Mouse (Mus musculus) stomach, embryonic 14.5 days (tissue): Measurements from ENCODE around the gene Nkx2-3. TPM values are rescaled to one million over a fixed set of nuclear protein-coding genes. Genes with fewer than 3 reads are reported as not detected.

Source experiments
- ATAC-seq: fragments of 200-750 bp; cut with Nextera tagmentation; 2 replicates; pipeline ENCODE4 v1.8.0; 2017; ENCODE audit warnings: low read depth, moderate TSS enrichment; ENCODE audit not compliant: insufficient number of reproducible peaks, insufficient read depth, low FRiP score
- H3K27ac ChIP-seq: fragments of 300-500 bp; sonication (generic); 2 replicates; pipeline ENCODE4 v1.5.1; 2014; ENCODE audit warnings: mild to moderate bottlenecking, low read length, moderate library complexity, mixed read lengths
- H3K27me3 ChIP-seq: fragments of 300-500 bp; sonication (generic); 2 replicates; pipeline ENCODE4 v1.6.1; 2014; ENCODE audit warnings: low read length, control low read depth, mixed read lengths; ENCODE audit not compliant: control insufficient read depth, insufficient read depth
- H3K36me3 ChIP-seq: fragments of 300-500 bp; sonication (generic); 2 replicates; pipeline ENCODE4 v1.6.1; 2014; ENCODE audit warnings: mild to moderate bottlenecking, control low read depth, low read length, moderate library complexity, mixed read lengths; ENCODE audit not compliant: control insufficient read depth, insufficient read depth
- H3K4me1 ChIP-seq: fragments of 300-500 bp; sonication (generic); 2 replicates; pipeline ENCODE4 v1.6.1; 2014; ENCODE audit warnings: low read length, control low read depth, mixed read lengths; ENCODE audit not compliant: control insufficient read depth, insufficient read depth
- H3K4me2 ChIP-seq: fragments of 300-500 bp; sonication (generic); replicated peaks from 2 replicates; pipeline ENCODE4 v1.6.1; 2014; ENCODE audit warnings: low read depth, low read length, control low read depth
- H3K4me3 ChIP-seq: fragments of 300-500 bp; sonication (generic); 2 replicates; pipeline ENCODE4 v1.5.1; 2014; ENCODE audit warnings: low read depth, low read length, control low read depth
- H3K9ac ChIP-seq: fragments of 300-500 bp; sonication (generic); replicated peaks from 2 replicates; pipeline ENCODE4 v1.6.1; 2014; ENCODE audit warnings: low read depth, mild to moderate bottlenecking, control low read depth, low read length, moderate library complexity, mixed read lengths
- H3K9me3 ChIP-seq: fragments of 300-500 bp; sonication (generic); 2 replicates; pipeline ENCODE4 v1.6.1; 2016; ENCODE audit warnings: low read depth, low read length, control low read depth; ENCODE audit not compliant: control insufficient read depth
- WGBS: fragments of 180-500 bp; shearing (Covaris S2); extraction: QIAGEN DNeasy Blood & Tissue Kit; methylation state at CpG from one replicate; pipeline ENCODE4 v1.1.7; 2014; 5-methylcytosine and 5-hydroxymethylcytosine counted together
- polyA plus RNA-seq: library from polyadenylated mRNA; unstranded; fragments of >200 nt; fragmentation: Nextera tagmentation; extraction: Ambion mirVana; gene quantifications from 2 replicates; pipeline ENCODE4 v1.2.1, GENCODE M21; 2014

Nkx2-3 gene
- polyA plus RNA-seq, 1 experiment from 2014 or later: 5.5 TPM

- Histone ChIP-seq H3K9me3 (no peaks in the 10 kb centered on the region), H3K27me3 (peaks cover 65% of the 10 kb centered on the region), H3K9ac (no peak overlapping the region), H3K4me1 (peaks cover 3% of the 10 kb centered on the region; the same call in 1 of the 2 replicates), H3K4me2 (peak overlapping the region; percentile 22; the same call in 1 of the 2 replicates), H3K4me3 (peak overlapping the region; percentile 3; the same call in 1 of the 2 replicates), H3K36me3 (no peaks in the 10 kb centered on the region), H3K27ac (no peak overlapping the region)
- ATAC-seq: no peak
- WGBS: 4% methylated on average over 25 of the region's 25 CpGs
Measured at GRCm38 (mm10) chr19:43609458-43610330, 2.4 kb upstream of the Nkx2-3 start.

- Histone ChIP-seq H3K9me3 (no peaks in the 10 kb centered on the region), H3K9ac (no peak overlapping the region), H3K4me2 (peak overlapping the region; percentile 22; the same call in 1 of the 2 replicates), H3K27ac (no peak overlapping the region), H3K4me1 (peaks cover 6% of the 10 kb centered on the region; the same call in 1 of the 2 replicates), H3K4me3 (peak overlapping the region; percentile 3; the same call in 1 of the 2 replicates), H3K27me3 (peaks cover 62% of the 10 kb centered on the region), H3K36me3 (no peaks in the 10 kb centered on the region)
- WGBS: 3% methylated on average over 32 of the region's 32 CpGs
- no peak for ATAC-seq
Measured at GRCm38 (mm10) chr19:43610341-43610848, 1.7 kb upstream of the Nkx2-3 start.

- H3K36me3 ChIP-seq: no peaks in the 10 kb centered on the region
- H3K4me2 ChIP-seq: peak overlapping the region; percentile 25
Measured at GRCm38 (mm10) chr19:43611110-43611509, 1.0 kb upstream of the Nkx2-3 start.

GRCm38 (mm10) chr19:43611561-43611960, 564 bp upstream of the Nkx2-3 start:
- no peak for ATAC-seq
- no peaks in the 10 kb centered on the region for H3K36me3 ChIP-seq
- H3K9me3 ChIP-seq: no peaks in the 10 kb centered on the region
- H3K4me3 ChIP-seq: peak overlapping the region; percentile 34; the same call in 1 of the 2 replicates
- H3K4me1 ChIP-seq: peaks cover 10% of the 10 kb centered on the region
- H3K9ac ChIP-seq: no peak overlapping the region
- 13% methylated on average over 12 of the region's 12 CpGs for WGBS
- no peak overlapping the region; the same call in 1 of the 2 replicates for H3K27ac ChIP-seq
- peak overlapping the region; percentile 25; the same call in 1 of the 2 replicates for H3K4me2 ChIP-seq
- H3K27me3 ChIP-seq: peaks cover 62% of the 10 kb centered on the region

More at GRCm38 (mm10) chr19:43611110-43611509, 1.0 kb upstream of the Nkx2-3 start:
- ATAC-seq: no peak
- Histone ChIP-seq H3K4me3 (peak overlapping the region; percentile 34; the same call in 1 of the 2 replicates), H3K4me1 (peaks cover 8% of the 10 kb centered on the region), H3K9ac (no peak overlapping the region), H3K9me3 (no peaks in the 10 kb centered on the region), H3K27ac (no peak overlapping the region), H3K27me3 (peaks cover 58% of the 10 kb centered on the region)
- 16% methylated on average over 8 of the region's 8 CpGs for WGBS

GRCm38 (mm10) chr19:43612501-43612971, 411 bp downstream of the Nkx2-3 start:
- H3K4me3 ChIP-seq: peak overlapping the region; percentile 34
- H3K27me3 ChIP-seq: peaks cover 63% of the 10 kb centered on the region
- H3K27ac ChIP-seq: no peak overlapping the region
- under 1% methylated on average over 23 of the region's 23 CpGs for WGBS
- no peak overlapping the region; the same call in 1 of the 2 replicates for H3K9ac ChIP-seq
- no peak for ATAC-seq
- no peaks in the 10 kb centered on the region for H3K9me3 ChIP-seq
- no peaks in the 10 kb centered on the region for H3K36me3 ChIP-seq
- H3K4me2 ChIP-seq: peak overlapping the region; percentile 16; the same call in 1 of the 2 replicates
- peaks cover 10% of the 10 kb centered on the region for H3K4me1 ChIP-seq

- peaks cover 69% of the 10 kb centered on the region for H3K27me3 ChIP-seq
- WGBS: 3% methylated on average over 26 of the region's 26 CpGs
- H3K9me3 ChIP-seq: no peaks in the 10 kb centered on the region
- peak overlapping the region; percentile 34 for H3K4me3 ChIP-seq
- no peak overlapping the region for H3K27ac ChIP-seq
- no peak for ATAC-seq
- H3K9ac ChIP-seq: no peak overlapping the region; the same call in 1 of the 2 replicates
- peak overlapping the region; percentile 44; the same call in 1 of the 2 replicates for H3K4me2 ChIP-seq
- H3K4me1 ChIP-seq: peaks cover 10% of the 10 kb centered on the region
- no peaks in the 10 kb centered on the region for H3K36me3 ChIP-seq
Measured at GRCm38 (mm10) chr19:43613293-43614130, 1.4 kb downstream of the Nkx2-3 start.

DNA sequence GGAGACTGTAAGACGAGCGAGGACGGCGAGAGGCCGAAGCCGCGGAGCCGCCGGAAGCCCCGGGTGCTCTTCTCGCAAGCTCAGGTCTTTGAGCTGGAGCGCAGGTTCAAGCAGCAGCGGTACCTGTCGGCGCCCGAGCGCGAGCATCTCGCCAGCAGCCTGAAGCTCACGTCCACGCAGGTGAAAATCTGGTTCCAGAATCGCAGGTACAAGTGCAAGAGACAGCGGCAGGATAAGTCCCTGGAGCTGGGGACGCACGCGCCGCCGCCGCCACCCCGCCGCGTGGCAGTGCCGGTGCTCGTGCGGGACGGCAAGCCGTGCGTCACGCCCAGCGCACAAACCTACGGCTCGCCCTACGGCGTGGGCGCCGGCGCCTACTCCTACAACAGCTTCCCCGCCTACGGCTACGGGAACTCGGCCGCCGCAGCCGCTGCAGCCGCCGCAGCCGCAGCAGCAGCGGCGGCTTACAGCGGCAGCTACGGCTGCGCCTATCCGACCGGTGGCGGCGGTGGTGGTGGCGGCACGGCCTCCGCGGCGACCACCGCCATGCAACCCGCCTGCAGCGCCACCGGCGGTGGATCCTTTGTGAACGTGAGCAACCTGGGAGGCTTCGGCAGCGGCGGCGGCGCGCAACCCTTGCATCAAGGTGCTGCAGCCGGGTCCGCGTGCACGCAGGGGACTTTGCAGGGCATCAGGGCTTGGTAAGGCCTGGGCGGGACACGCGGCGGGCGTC, 2.4 kb downstream of the Nkx2-3 start:
- no peak overlapping the region for H3K27ac ChIP-seq

More for the DNA sequence above, 2.4 kb downstream of the Nkx2-3 start:
- H3K36me3 ChIP-seq: no peaks in the 10 kb centered on the region
- under 1% methylated on average over 82 of the region's 92 CpGs for WGBS
- H3K4me3 ChIP-seq: peak overlapping the region; percentile 34
- H3K27me3 ChIP-seq: peaks cover 70% of the 10 kb centered on the region
- no peaks in the 10 kb centered on the region for H3K9me3 ChIP-seq
- peaks cover 10% of the 10 kb centered on the region for H3K4me1 ChIP-seq
- no peak overlapping the region for H3K9ac ChIP-seq
- H3K4me2 ChIP-seq: peak overlapping the region; percentile 44
- no peak for ATAC-seq
